Mouse (Mus musculus) adrenal gland, postnatal 36 days (tissue): ENCODE measurements around the gene Rdh16f1. TPM values are rescaled to one million over a fixed set of nuclear protein-coding genes. Genes with fewer than 3 reads are reported as not detected.
A peak's percentile ranks its signal among the peaks of the same experiment; 100 is the strongest.

ENCODE experiments used
- DNase-seq, 2 experiments: peaks; one replicate each; pipeline ENCODE4 v3.0.0; 2021; ENCODE audit warnings: mixed read lengths in 1 of 2
- long read RNA-seq, 2 experiments: library from polyadenylated mRNA; stranded (forward); transcript quantifications; one replicate each; pipeline ENCODE4 v2.0.0; 2021; ENCODE audit warnings: borderline sequencing depth in 2 of 2
- total RNA-seq, 2 experiments: library from RNA; stranded (reverse); gene quantifications; 2 replicates each; pipeline ENCODE4 v1.2.3; 2021

The Rdh16f1 gene
- total RNA-seq = 1 to 10 TPM; 1.2 to 2.3 TPM
- long read RNA-seq, experiment 1, partial matches to known transcripts = 0 of 4 reads
- long read RNA-seq, experiment 1, other reads (novel, unspliced or antisense) = 4 of 4 reads
- long read RNA-seq, experiment 2 = 0 reads

GRCm38 (mm10) chr10:127759181-127760110 is at the start of gene Rdh16f1, which contains the start of gene Rdh1:
Gene Rdh16f1 (plus strand): TSS chr10:127759787.
Gene Rdh1 (plus strand): TSS chr10:127759721.
- peak; percentile 47 to 48 for DNase-seq

- no peak for DNase-seq
Measured at GRCm38 (mm10) chr10:127710331-127710730, 49.3 kb upstream of the Rdh16f1 start.

GRCm38 (mm10) chr10:127712736-127713135 is 46.9 kb upstream of the Rdh16f1 start:
- DNase-seq = no peak

GRCm38 (mm10) chr10:127721671-127722418 is 37.7 kb upstream of the Rdh16f1 start:
- DNase-seq = no peak

- no peak for DNase-seq
Measured at GRCm38 (mm10) chr10:127724178-127724577, 35.4 kb upstream of the Rdh16f1 start, which contains the start of gene Tac2. Gene Tac2 (plus strand): TSS chr10:127724478.

- no peak for DNase-seq
Measured at GRCm38 (mm10) chr10:127725136-127725535, 34.5 kb upstream of the Rdh16f1 start.

- no peak for DNase-seq
Measured at GRCm38 (mm10) chr10:127728437-127728836, 31.1 kb upstream of the Rdh16f1 start.

- no peak for DNase-seq
Measured at GRCm38 (mm10) chr10:127730285-127730932, 29.2 kb upstream of the Rdh16f1 start.

GRCm38 (mm10) chr10:127730933-127731310 is 28.7 kb upstream of the Rdh16f1 start:
- no peak for DNase-seq

- DNase-seq = no peak
Measured at GRCm38 (mm10) chr10:127731397-127731796, 28.2 kb upstream of the Rdh16f1 start.

- DNase-seq = peak; percentile 32 to 51
Measured at GRCm38 (mm10) chr10:127734434-127734833, 25.2 kb upstream of the Rdh16f1 start.

GRCm38 (mm10) chr10:127736266-127736665 is 23.3 kb upstream of the Rdh16f1 start:
- no peak for DNase-seq

GRCm38 (mm10) chr10:127736916-127737315 is 22.7 kb upstream of the Rdh16f1 start:
- no peak for DNase-seq

GRCm38 (mm10) chr10:127737552-127737951 is 22.0 kb upstream of the Rdh16f1 start:
- DNase-seq = no peak

- DNase-seq = peak; percentile 41 to 68
Measured at GRCm38 (mm10) chr10:127738151-127738882, 21.3 kb upstream of the Rdh16f1 start.

GRCm38 (mm10) chr10:127739083-127739660 is 20.4 kb upstream of the Rdh16f1 start, which contains the start of gene Zbtb39:
Gene Zbtb39 (plus strand): TSS chr10:127739538.
- peak; percentile 89 to 94 for DNase-seq

GRCm38 (mm10) chr10:127739661-127740161 is 19.9 kb upstream of the Rdh16f1 start:
- peak in 1 of 2 experiments; percentile 40 for DNase-seq

- peak; percentile 67 to 86 for DNase-seq
Measured at GRCm38 (mm10) chr10:127744661-127745060, 14.9 kb upstream of the Rdh16f1 start.

GRCm38 (mm10) chr10:127745886-127746285 is 13.7 kb upstream of the Rdh16f1 start:
- DNase-seq = no peak

- no peak for DNase-seq
Measured at GRCm38 (mm10) chr10:127747254-127747653, 12.3 kb upstream of the Rdh16f1 start.
